Mouse (Mus musculus) liver, embryonic 14.5 days (tissue): Measurements from ENCODE around the gene Guca2a.

Experiments used
- CTCF ChIP-seq: IDR thresholded peaks from 2 replicates; pipeline ENCODE4 v1.5.1; 2016; ENCODE audit warnings: antibody characterized with exemption, low read depth, control low read depth
- EP300 ChIP-seq: IDR thresholded peaks from 2 replicates; pipeline ENCODE4 v1.6.1; 2016; ENCODE audit warnings: antibody characterized with exemption, low read depth

DNA sequence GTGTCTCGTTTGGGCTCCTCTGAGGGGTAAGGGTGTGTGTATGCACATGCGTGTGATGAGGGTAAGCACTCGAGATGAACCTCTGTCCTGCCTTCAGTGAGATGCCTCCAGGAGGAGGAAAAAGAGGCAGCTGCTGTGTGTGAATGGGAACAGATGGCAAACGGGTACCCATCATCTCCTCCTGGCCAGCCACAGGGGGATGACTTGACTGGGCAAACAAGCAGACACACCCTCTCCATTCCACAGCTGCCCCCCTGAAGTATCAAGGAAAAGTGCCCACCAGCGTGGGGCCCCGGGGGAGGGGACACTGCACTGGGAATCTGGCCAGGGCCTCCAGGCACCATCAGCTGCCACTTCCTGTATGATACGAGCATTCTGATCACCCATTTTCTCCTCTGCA lies 4.2 kb upstream of the Guca2a start:
- TF ChIP-seq CTCF (no peak), EP300 (no peak)
